Mouse (Mus musculus) liver, postnatal 0 days (tissue): ENCODE results near the gene Mapk1ip1l. TPM values are rescaled to one million over a fixed set of nuclear protein-coding genes. Genes with fewer than 3 reads are reported as not detected.

Source experiments
- ATAC-seq: fragments of 200-750 bp; cut with Nextera tagmentation; 2 replicates; pipeline ENCODE4 v1.8.0; 2017; ENCODE audit warnings: mild to moderate bottlenecking, moderate library complexity
- DNase-seq: peaks from one replicate; pipeline ENCODE4 v3.0.0-alpha.2; 2016
- H3K27ac ChIP-seq: fragments of 300-500 bp; sonication (generic); 2 replicates; pipeline ENCODE4 v1.5.1; 2014; ENCODE audit warnings: antibody characterized with exemption, moderate library complexity, mild to moderate bottlenecking, low read depth
- H3K27me3 ChIP-seq: fragments of 300-500 bp; sonication (generic); 2 replicates; pipeline ENCODE4 v1.6.1; 2014; ENCODE audit warnings: low read length, control low read depth, mixed read lengths; ENCODE audit not compliant: insufficient read depth
- H3K36me3 ChIP-seq: fragments of 300-500 bp; sonication (generic); replicated peaks from 2 replicates; pipeline ENCODE4 v1.6.1; 2014; ENCODE audit warnings: mild to moderate bottlenecking, control low read depth, low read length, moderate library complexity, mixed read lengths; ENCODE audit not compliant: insufficient read depth
- H3K4me1 ChIP-seq: fragments of 300-500 bp; sonication (generic); 2 replicates; pipeline ENCODE4 v1.6.1; 2014; ENCODE audit warnings: antibody characterized with exemption, mild to moderate bottlenecking, control low read depth; ENCODE audit not compliant: insufficient read depth
- H3K4me2 ChIP-seq: fragments of 300-500 bp; sonication (generic); 2 replicates; pipeline ENCODE4 v1.6.1; 2014; ENCODE audit warnings: low read depth, mild to moderate bottlenecking, low read length, moderate library complexity, mixed read lengths
- H3K4me3 ChIP-seq: fragments of 300-500 bp; sonication (generic); 2 replicates; pipeline ENCODE4 v1.5.1; 2014; ENCODE audit warnings: low read depth, low read length
- H3K9ac ChIP-seq: fragments of 300-500 bp; sonication (generic); replicated peaks from 2 replicates; pipeline ENCODE4 v1.6.1; 2014; ENCODE audit warnings: mild to moderate bottlenecking, moderate library complexity
- H3K9me3 ChIP-seq: fragments of 300-500 bp; sonication (generic); 2 replicates; pipeline ENCODE4 v1.6.1; 2016; ENCODE audit warnings: mild to moderate bottlenecking, control low read depth, low read length, mixed read lengths
- CTCF ChIP-seq: sonication (generic); IDR thresholded peaks from 2 replicates; pipeline ENCODE4 v1.5.1; 2016; ENCODE audit warnings: antibody characterized with exemption, low read depth
- EP300 ChIP-seq: IDR thresholded peaks from 2 replicates; pipeline ENCODE4 v1.6.1; 2016; ENCODE audit warnings: antibody characterized with exemption, low read depth, mild to moderate bottlenecking
- WGBS: fragments of 180-500 bp; shearing (Covaris S2); extraction: QIAGEN DNeasy Blood & Tissue Kit; methylation state at CpG from one replicate; pipeline ENCODE4 v1.1.7; 2014; ENCODE audit not compliant: insufficient replicate concordance; 5-methylcytosine and 5-hydroxymethylcytosine counted together
- polyA plus RNA-seq: library from polyadenylated mRNA; unstranded; fragments of >200 nt; fragmentation: Nextera tagmentation; extraction: Ambion mirVana; gene quantifications from 2 replicates; pipeline ENCODE4 v1.2.1, GENCODE M21; 2015

The Mapk1ip1l gene
- polyA plus RNA-seq, 1 experiment from 2014 or later: 16.6 TPM

GRCm38 (mm10) chr14:47296232-47296631, 1.8 kb upstream of the Mapk1ip1l start:
- peaks cover 33% of the 10 kb centered on the region for H3K4me1 ChIP-seq
- 64% methylated on average over 2 of the region's 2 CpGs for WGBS

GRCm38 (mm10) chr14:47298408-47298792, 334 bp downstream of the Mapk1ip1l start:
- H3K27me3 ChIP-seq: no peaks in the 10 kb centered on the region
- peak overlapping the region; percentile 80 for H3K4me2 ChIP-seq
- H3K36me3 ChIP-seq: peaks cover 4% of the 10 kb centered on the region; the same call in 1 of the 2 replicates
- ATAC-seq (peak; percentile 66), DNase-seq (no peak)
- peak overlapping the region; percentile 75 for H3K4me3 ChIP-seq
- TF ChIP-seq EP300 (no peak), CTCF (no peak)
- WGBS: under 1% methylated on average over 32 of the region's 38 CpGs
- peaks cover 33% of the 10 kb centered on the region for H3K4me1 ChIP-seq
- H3K27ac ChIP-seq: peak overlapping the region; percentile 92
- H3K9ac ChIP-seq: peak overlapping the region; percentile 81
- H3K9me3 ChIP-seq: no peaks in the 10 kb centered on the region

More at GRCm38 (mm10) chr14:47296232-47296631, 1.8 kb upstream of the Mapk1ip1l start:
- no peaks in the 10 kb centered on the region for H3K9me3 ChIP-seq
- H3K4me3 ChIP-seq: no peak overlapping the region
- 0 out of 2 replicates have a peak overlapping the region, but pooled peaks have one; percentile 16 for H3K4me2 ChIP-seq
- DNase-seq (no peak), ATAC-seq (no peak)
- peak overlapping the region; percentile 65 for H3K27ac ChIP-seq
- no peak overlapping the region for H3K9ac ChIP-seq
- no peaks in the 10 kb centered on the region for H3K27me3 ChIP-seq
- no peak for TF ChIP-seq EP300
- TF ChIP-seq CTCF: no peak
- no peaks in the 10 kb centered on the region for H3K36me3 ChIP-seq

GRCm38 (mm10) chr14:47298819-47299261, 774 bp downstream of the Mapk1ip1l start:
- Histone ChIP-seq H3K36me3 (peaks cover 4% of the 10 kb centered on the region; the same call in 1 of the 2 replicates), H3K27me3 (no peaks in the 10 kb centered on the region), H3K9me3 (no peaks in the 10 kb centered on the region), H3K4me3 (peak overlapping the region; percentile 75), H3K4me2 (peak overlapping the region; percentile 80), H3K27ac (peak overlapping the region; percentile 92), H3K9ac (peak overlapping the region; percentile 81), H3K4me1 (peaks cover 34% of the 10 kb centered on the region)
- WGBS: under 1% methylated on average over 15 of the region's 15 CpGs
- TF ChIP-seq EP300 (no peak), CTCF (no peak)
- peak; percentile 33 for ATAC-seq
- peak; percentile 52 for DNase-seq

- DNase-seq (no peak), ATAC-seq (no peak)
- no peak overlapping the region for H3K27ac ChIP-seq
- H3K4me2 ChIP-seq: no peak overlapping the region
- 72% methylated on average over 14 of the region's 14 CpGs for WGBS
- H3K27me3 ChIP-seq: no peaks in the 10 kb centered on the region
- peaks cover 43% of the 10 kb centered on the region for H3K4me1 ChIP-seq
- peaks cover 4% of the 10 kb centered on the region; the same call in 1 of the 2 replicates for H3K36me3 ChIP-seq
- no peak overlapping the region for H3K9ac ChIP-seq
- no peak for TF ChIP-seq CTCF
- TF ChIP-seq EP300: no peak
- H3K9me3 ChIP-seq: no peaks in the 10 kb centered on the region
- H3K4me3 ChIP-seq: no peak overlapping the region
Observed at GRCm38 (mm10) chr14:47302885-47303680, 5.0 kb downstream of the Mapk1ip1l start.

GRCm38 (mm10) chr14:47304814-47305405, 6.8 kb downstream of the Mapk1ip1l start:
- H3K9me3 ChIP-seq: no peaks in the 10 kb centered on the region
- H3K27ac ChIP-seq: no peak overlapping the region; the same call in 1 of the 2 replicates
- TF ChIP-seq CTCF (no peak), EP300 (no peak)
- no peaks in the 10 kb centered on the region for H3K27me3 ChIP-seq
- DNase-seq: no peak
- peak overlapping the region; percentile 21; the same call in 1 of the 2 replicates for H3K9ac ChIP-seq
- H3K36me3 ChIP-seq: peaks cover 12% of the 10 kb centered on the region
- no peak for ATAC-seq
- 63% methylated on average over 6 of the region's 6 CpGs for WGBS
- no peak overlapping the region for H3K4me3 ChIP-seq
- H3K4me1 ChIP-seq: peaks cover 39% of the 10 kb centered on the region
- no peak overlapping the region; the same call in 1 of the 2 replicates for H3K4me2 ChIP-seq

- ATAC-seq: peak; percentile 52; the same call in 1 of the 2 replicates
Observed at GRCm38 (mm10) chr14:47305933-47306332, 7.9 kb downstream of the Mapk1ip1l start.

More at GRCm38 (mm10) chr14:47305933-47306332, 7.9 kb downstream of the Mapk1ip1l start:
- DNase-seq: no peak
- H3K27me3 ChIP-seq: no peaks in the 10 kb centered on the region
- H3K9me3 ChIP-seq: no peaks in the 10 kb centered on the region
- H3K36me3 ChIP-seq: peaks cover 21% of the 10 kb centered on the region
- no peak overlapping the region for H3K9ac ChIP-seq
- 64% methylated on average over 4 of the region's 4 CpGs for WGBS
- no peak overlapping the region for H3K4me2 ChIP-seq
- TF ChIP-seq EP300 (no peak), CTCF (no peak)
- peaks cover 33% of the 10 kb centered on the region for H3K4me1 ChIP-seq
- H3K4me3 ChIP-seq: no peak overlapping the region
- peak overlapping the region; percentile 51; the same call in 1 of the 2 replicates for H3K27ac ChIP-seq
